ENCODE assay signal across 8 mouse cellular contexts in genomic region chr11:77766351-77767001, GRCm38 (mm10). TPM values are rescaled to one million over a fixed set of nuclear protein-coding genes. Genes with fewer than 3 reads are reported as not detected.
DNase-seq lines count a peak whose midpoint lies in the region; ATAC-seq lines count a peak whose summit lies in the region.

No protein-coding gene starts in this region.

- peak overlapping the region; percentile 89 for H3K27ac ChIP-seq in liver, embryonic 12.5 days

- peaks cover 82% of the 10 kb centered on the region for H3K4me1 ChIP-seq in liver, embryonic 12.5 days

- no peak for DNase-seq in frontal cortex, postnatal 14 days (ENCODE audit: low spot score in 2 of 2)
- peak; percentile 41 to 65 for DNase-seq in cerebellum, postnatal 25 days
- peak; percentile 47 for DNase-seq in gastrocnemius, postnatal 25 days
- DNase-seq in kidney, adult 11 months, result peak; percentile 77
- DNase-seq in naive thymus-derived CD4-positive, alpha-beta T cell, adult 2 months (ENCODE audit: low read depth), result peak; percentile 71
- peak; percentile 76 for DNase-seq in testis, postnatal 10 days (ENCODE audit: low spot score)

- 2% methylated on average over 35 of the region's 35 CpGs for WGBS in liver, embryonic 12.5 days (ENCODE audit: insufficient replicate concordance)

- no peaks in the 10 kb centered on the region for H3K27me3 ChIP-seq in liver, embryonic 12.5 days (replicated peaks)

- peak overlapping the region; percentile 72 for H3K9ac ChIP-seq in liver, embryonic 12.5 days

- no peaks in the 10 kb centered on the region for H3K9me3 ChIP-seq in liver, embryonic 12.5 days (replicated peaks)

- peak overlapping the region; percentile 93 for H3K4me3 ChIP-seq in liver, embryonic 12.5 days

- H3K4me2 ChIP-seq in liver, embryonic 12.5 days, result peak overlapping the region; percentile 92

- no peaks in the 10 kb centered on the region for H3K36me3 ChIP-seq in liver, embryonic 12.5 days

- ATAC-seq in frontal cortex, adult (ENCODE audit: low TSS enrichment), result peak; percentile 42
- ATAC-seq in liver, embryonic 12.5 days, result peak; percentile 64

RNA-seq across cellular contexts. Expression of gene Myo18a, which starts 3.4 kb away (rescaled TPM):
- 100 to 1,000 TPM; 329 to 377 TPM for total RNA-seq in gastrocnemius, postnatal 25 days (2021)
- 28.8 and 30.3 TPM in 2 replicates for polyA plus RNA-seq in liver, embryonic 12.5 days (2016; fragmentation: Nextera tagmentation; extraction: Ambion mirVana)

RNA-seq across cellular contexts. Expression of gene Gm10277, which starts 21.1 kb away (rescaled TPM):
- not detected for total RNA-seq in gastrocnemius, postnatal 25 days (2021)
- polyA plus RNA-seq in liver, embryonic 12.5 days (2016; fragmentation: Nextera tagmentation; extraction: Ambion mirVana), result 1.2 and 1.6 TPM in 2 replicates

RNA-seq across cellular contexts. Expression of gene Cryba1, which starts 41.4 kb away (rescaled TPM):
- total RNA-seq in gastrocnemius, postnatal 25 days (2021), result not detected
- not detected in 2 replicates for polyA plus RNA-seq in liver, embryonic 12.5 days (2016; fragmentation: Nextera tagmentation; extraction: Ambion mirVana)

Comparison
In these comparisons a context has a peak if more than half of its experiments do, and no peak if none do; other contexts are left out.
1. DNase-seq: peak in cerebellum, postnatal 25 days (2 of 2), gastrocnemius, postnatal 25 days (single experiment), kidney, adult 11 months (single experiment), naive thymus-derived CD4-positive, alpha-beta T cell, adult 2 months (single experiment) and testis, postnatal 10 days (single experiment); none in frontal cortex, postnatal 14 days (0 of 2).